Mouse (Mus musculus): ENCODE measurements around the gene Nipsnap3b.

Gene Nipsnap3b

GRCm38 (mm10) chr4:53011732-53012361 lies at the start of gene Nipsnap3b:
TSS of gene Nipsnap3b (plus strand) at chr4:53011880.
- DNase-seq (ENCODE audit: low spot score): peak; percentile 99

DNA sequence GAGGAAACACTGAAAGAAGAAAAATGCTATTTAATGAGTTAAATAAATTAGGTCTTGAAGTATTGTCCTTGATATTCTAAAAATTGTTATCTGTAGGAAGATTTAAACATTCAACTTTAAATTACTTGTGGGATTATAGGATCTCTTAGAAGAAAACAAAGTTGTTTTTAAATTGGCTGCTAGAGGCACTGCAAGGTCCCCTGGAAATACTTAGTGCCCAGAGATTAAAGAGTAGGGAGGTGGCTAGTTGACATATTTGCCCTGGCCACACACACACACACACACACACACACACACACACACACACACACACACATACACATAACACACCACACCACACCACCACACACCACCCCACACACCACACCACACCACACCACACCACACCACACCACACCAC lies 47.4 kb upstream of the Nipsnap3b start, which contains the start of gene Olfr270:
Gene Olfr270 (plus strand): TSS at position 301 of the 400 bp plus-strand sequence.
- DNase-seq (ENCODE audit: low spot score): no peak

GRCm38 (mm10) chr4:52985216-52985615 lies 26.5 kb upstream of the Nipsnap3b start:
- DNase-seq (ENCODE audit: low spot score): no peak

GRCm38 (mm10) chr4:52986266-52986665 lies 25.4 kb upstream of the Nipsnap3b start:
- DNase-seq (ENCODE audit: low spot score): no peak

- DNase-seq (ENCODE audit: low spot score): no peak
Observed at GRCm38 (mm10) chr4:52989248-52989647, 22.4 kb upstream of the Nipsnap3b start, which contains the start of gene Nipsnap3a. TSS of gene Nipsnap3a (plus strand) at chr4:52989272.

DNA sequence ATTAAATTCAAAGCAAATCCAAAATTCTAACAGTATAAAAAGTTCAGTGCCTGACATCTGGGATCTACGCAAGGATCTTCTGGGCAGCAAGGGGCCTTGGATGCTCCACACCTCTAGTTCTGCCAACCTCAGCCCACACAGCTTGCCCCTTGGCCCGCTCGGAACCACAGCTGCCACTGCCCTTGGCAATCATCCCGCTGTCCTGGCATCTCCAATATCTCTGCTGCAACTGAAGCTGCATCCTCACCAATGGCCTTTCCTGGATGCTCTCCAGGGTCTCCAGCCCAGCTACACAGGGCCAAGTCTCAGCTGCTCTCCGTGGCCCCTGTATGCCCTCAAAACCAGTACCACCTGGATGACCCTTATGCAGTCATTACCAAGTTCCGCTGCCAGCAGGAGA lies 12.2 kb upstream of the Nipsnap3b start:
- no peak for DNase-seq (ENCODE audit: low spot score)

DNA sequence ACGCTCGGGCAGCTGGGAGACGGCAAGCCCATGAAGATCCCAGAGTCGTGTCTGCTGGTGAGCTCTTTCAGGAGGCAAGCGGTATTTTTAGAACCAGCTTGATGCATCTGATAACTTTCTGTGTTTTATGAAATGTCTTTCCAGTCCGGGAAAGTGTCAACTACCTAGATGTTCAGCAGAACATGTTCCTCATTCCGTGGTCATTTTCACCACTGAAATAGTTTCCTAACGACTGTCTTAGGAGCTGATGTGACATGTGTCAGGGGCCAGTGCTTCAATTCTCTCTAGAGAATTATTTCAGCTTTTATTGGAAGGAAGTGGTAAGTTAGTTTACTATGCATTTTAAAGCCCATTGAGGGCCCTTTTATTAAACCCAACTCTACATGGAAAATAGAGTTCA lies 11.5 kb upstream of the Nipsnap3b start:
- DNase-seq (ENCODE audit: low spot score): no peak

DNA sequence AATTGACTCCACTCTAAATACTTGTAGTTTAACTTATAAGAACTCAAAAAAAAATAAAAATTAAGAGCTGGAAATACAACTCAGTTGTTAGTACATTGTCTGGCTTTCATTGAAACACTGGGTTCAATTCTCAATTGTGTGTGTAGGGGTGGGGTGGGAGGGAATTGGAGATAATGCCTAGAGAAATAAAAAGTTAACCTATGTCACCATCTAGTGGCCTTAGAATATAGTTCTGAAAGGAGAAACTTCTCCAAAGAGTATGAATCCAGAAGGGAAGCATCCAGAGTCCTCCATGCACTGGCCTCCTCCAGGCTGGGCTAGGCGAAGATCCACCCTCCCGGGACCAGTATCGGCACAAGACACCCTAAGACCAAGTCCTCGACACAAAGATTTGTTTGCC lies 2.5 kb upstream of the Nipsnap3b start:
- no peak for DNase-seq (ENCODE audit: low spot score)

DNA sequence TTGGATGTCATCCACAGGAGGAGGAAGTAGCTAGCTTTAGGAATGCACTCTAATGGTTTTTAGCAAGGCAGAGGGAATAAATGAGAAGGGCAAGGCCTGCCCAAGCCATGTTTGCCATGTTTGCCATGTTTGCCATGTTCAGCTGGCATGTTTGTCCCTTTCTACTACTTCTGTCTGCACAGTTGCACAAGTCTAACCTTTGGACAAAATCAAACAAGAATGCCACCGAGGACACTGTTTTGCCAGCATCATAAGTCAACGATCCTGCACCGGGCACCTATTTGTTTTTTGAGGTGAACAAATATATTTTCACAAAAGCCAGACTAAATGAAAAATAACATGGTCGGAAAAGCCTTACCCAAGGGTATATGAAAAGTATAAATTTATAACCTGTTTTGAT lies 1.8 kb upstream of the Nipsnap3b start:
- no peak for DNase-seq (ENCODE audit: low spot score)

GRCm38 (mm10) chr4:53014421-53014820 lies 2.7 kb downstream of the Nipsnap3b start:
- DNase-seq (ENCODE audit: low spot score): no peak

- DNase-seq (ENCODE audit: low spot score): no peak
Observed at GRCm38 (mm10) chr4:53015024-53015423, 3.3 kb downstream of the Nipsnap3b start.

- DNase-seq (ENCODE audit: low spot score): no peak
Observed at GRCm38 (mm10) chr4:53018392-53018791, 6.7 kb downstream of the Nipsnap3b start.

GRCm38 (mm10) chr4:53023189-53023925 lies 11.7 kb downstream of the Nipsnap3b start:
- peak; percentile 57 for DNase-seq (ENCODE audit: low spot score)

DNA sequence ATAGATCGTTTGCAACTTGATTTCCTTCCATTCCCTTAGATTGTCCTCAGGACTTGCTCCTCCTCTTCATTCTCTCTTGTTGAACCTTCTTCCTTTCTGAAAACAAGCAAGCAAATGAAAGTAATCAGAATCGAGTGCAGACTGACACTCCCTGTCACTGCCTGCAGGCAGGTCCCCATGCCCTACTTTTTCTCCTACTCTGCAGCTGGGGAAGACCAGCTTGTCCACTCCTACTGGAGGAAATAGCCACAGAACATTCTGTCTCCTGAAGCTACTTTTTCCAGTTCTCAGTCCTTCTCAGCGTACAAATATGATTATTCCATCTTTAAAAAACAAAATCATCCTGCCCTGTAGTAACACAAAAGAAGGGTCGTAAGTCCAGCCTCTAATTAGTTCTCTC lies 12.7 kb downstream of the Nipsnap3b start:
- no peak for DNase-seq (ENCODE audit: low spot score)

DNA sequence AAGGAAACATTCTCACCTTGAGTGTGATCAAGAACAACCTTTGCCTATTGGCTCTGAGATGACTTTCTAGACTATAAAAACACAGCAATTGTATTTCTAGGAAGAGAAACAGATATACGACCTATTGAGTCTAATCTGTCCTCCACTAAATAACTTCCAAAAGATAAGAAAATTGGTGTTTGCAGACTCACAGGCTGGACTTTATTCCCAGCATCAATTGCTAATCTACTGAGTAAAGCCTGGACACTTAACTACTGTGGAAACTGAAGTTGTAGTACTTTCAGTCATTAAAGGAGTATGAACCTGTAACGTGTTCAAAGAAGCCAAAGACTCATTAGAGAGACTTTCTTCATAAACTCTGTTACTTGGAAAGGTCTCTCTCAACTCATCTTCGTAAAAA lies 16.1 kb downstream of the Nipsnap3b start:
- no peak for DNase-seq (ENCODE audit: low spot score)

DNA sequence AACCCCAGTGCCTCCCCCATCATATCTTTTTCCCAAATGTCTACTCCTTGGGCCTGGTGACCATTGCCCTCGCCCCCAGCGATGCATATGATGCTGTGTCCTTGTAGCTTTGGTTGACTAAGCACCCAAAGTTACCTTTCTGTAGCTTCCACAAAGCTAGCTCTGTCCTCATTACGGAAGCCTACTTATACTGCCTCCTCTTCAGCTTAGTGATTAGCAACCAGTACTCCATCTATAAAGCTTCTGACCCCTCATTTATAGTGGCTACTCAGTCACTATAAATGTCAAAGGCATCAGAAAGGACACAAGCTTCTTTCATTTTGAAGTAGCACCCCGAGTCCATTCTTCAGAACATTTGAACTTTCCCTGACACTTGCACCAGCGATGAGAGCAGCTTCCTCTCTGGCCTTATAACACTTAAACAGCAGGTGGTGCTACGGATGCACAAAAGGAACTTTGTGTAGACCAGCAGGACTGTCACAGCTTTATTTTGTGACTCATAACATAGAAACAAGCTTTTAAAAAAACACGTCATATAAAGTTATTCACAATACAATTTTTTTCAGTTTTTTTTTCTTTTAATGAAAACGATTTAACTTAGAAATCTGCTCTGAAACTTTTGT lies 18.8 kb downstream of the Nipsnap3b start:
- no peak for DNase-seq (ENCODE audit: low spot score)

DNA sequence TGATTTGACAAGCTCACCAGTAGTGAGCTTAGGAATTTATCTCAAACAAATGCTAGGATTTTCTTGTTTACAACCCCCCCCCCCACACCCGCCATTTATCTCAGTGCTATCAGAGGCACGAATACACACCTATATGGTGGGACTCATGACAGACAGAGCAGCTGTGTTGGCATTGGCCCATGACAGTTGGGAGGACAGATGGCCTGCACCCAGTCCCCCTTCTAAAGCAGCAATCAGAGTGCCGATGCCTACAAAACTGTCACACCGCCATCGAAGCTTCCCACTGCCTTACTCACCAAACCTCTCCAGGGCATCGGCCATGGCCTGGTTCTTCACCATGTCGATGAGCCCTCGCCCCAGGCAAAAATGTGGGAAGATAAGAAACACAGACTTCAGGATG lies 32.1 kb downstream of the Nipsnap3b start:
- no peak for DNase-seq (ENCODE audit: low spot score)

GRCm38 (mm10) chr4:53045807-53046206 lies 34.1 kb downstream of the Nipsnap3b start:
- DNase-seq (ENCODE audit: low spot score): no peak

DNA sequence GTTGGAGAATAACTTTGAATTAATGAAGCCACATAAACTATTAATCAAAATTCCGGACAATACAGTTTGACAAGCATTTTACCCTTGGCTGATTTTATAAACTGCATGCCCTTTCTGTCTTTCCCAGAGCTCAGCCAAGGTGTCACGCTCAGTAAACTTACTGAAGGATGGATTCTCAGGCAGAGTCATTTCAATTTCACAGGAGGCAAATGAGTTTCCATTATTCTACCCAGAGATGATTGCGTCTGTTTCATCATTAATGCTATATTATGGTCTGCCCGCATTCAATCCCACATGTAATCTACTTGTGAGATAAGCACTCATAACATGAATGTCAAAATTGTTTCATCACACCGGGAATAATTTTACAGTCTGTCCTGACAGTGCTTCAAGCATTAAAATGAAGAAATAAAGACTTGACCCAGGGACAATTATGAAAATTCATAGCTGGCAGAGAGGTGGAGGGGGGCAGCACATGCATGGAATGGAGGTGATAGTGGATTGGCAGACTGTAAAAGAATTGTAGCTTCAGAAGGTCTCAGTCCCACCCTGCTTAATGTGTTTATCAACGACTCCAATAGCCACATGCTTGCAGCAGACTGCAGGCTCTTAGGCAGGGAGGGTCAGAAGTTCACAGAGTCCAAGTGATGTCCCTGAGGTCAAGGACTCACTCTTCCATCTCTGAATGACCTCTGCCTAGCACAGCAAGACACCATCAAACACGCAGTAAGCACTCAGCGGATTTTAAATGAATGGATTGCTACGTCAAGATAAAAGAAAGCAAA lies 34.8 kb downstream of the Nipsnap3b start:
- DNase-seq (ENCODE audit: low spot score): no peak

GRCm38 (mm10) chr4:53062301-53063008 lies 50.8 kb downstream of the Nipsnap3b start:
- no peak for DNase-seq (ENCODE audit: low spot score)
